Mouse (Mus musculus) lung, embryonic 14.5 days (tissue): ENCODE results near the gene Snx9. TPM values are rescaled to one million over a fixed set of nuclear protein-coding genes. Genes with fewer than 3 reads are reported as not detected.

Experiments used
- ATAC-seq: fragments of 200-750 bp; cut with Nextera tagmentation; 2 replicates; pipeline ENCODE4 v1.8.0; 2017; ENCODE audit warnings: mild to moderate bottlenecking, moderate TSS enrichment, moderate library complexity; ENCODE audit not compliant: insufficient read depth
- DNase-seq: peaks from one replicate; pipeline ENCODE4 v3.0.0-alpha.2; 2015
- H3K27ac ChIP-seq: fragments of 300-500 bp; sonication (generic); 2 replicates; pipeline ENCODE4 v1.5.1; 2014; ENCODE audit warnings: low read depth, mild to moderate bottlenecking, moderate library complexity
- H3K27me3 ChIP-seq: fragments of 300-500 bp; sonication (generic); 2 replicates; pipeline ENCODE4 v1.6.1; 2014; ENCODE audit warnings: low read length, control low read depth; ENCODE audit not compliant: insufficient read depth
- H3K36me3 ChIP-seq: fragments of 300-500 bp; sonication (generic); 2 replicates; pipeline ENCODE4 v1.6.1; 2014; ENCODE audit warnings: control low read depth; ENCODE audit not compliant: insufficient read depth
- H3K4me1 ChIP-seq: fragments of 300-500 bp; sonication (generic); 2 replicates; pipeline ENCODE4 v1.6.1; 2014; ENCODE audit warnings: antibody characterized with exemption, control low read depth; ENCODE audit not compliant: insufficient read depth
- H3K4me2 ChIP-seq: fragments of 300-500 bp; sonication (generic); 2 replicates; pipeline ENCODE4 v1.6.1; 2014; ENCODE audit warnings: mild to moderate bottlenecking
- H3K4me3 ChIP-seq: fragments of 300-500 bp; sonication (generic); 2 replicates; pipeline ENCODE4 v1.5.1; 2014; ENCODE audit warnings: low read depth, low read length
- H3K9ac ChIP-seq: fragments of 300-500 bp; sonication (generic); 2 replicates; pipeline ENCODE4 v1.6.1; 2014
- H3K9me3 ChIP-seq: fragments of 300-500 bp; sonication (generic); 2 replicates; pipeline ENCODE4 v1.6.1; 2016; ENCODE audit warnings: low read depth, low read length, control low read depth
- CTCF ChIP-seq: IDR thresholded peaks from 2 replicates; pipeline ENCODE4 v1.5.1; 2016; ENCODE audit warnings: antibody characterized with exemption, low read depth
- WGBS: fragments of 180-500 bp; shearing (Covaris S2); extraction: QIAGEN DNeasy Blood & Tissue Kit; methylation state at CpG from one replicate; pipeline ENCODE4 v1.1.7; 2014; 5-methylcytosine and 5-hydroxymethylcytosine counted together
- polyA plus RNA-seq: library from polyadenylated mRNA; unstranded; fragments of >200 nt; fragmentation: Nextera tagmentation; extraction: Ambion mirVana; gene quantifications from 2 replicates; pipeline ENCODE4 v1.2.1, GENCODE M21; 2014

Snx9 gene
- polyA plus RNA-seq, 1 experiment from 2014 or later = 38.8 TPM

GRCm38 (mm10) chr17:5798221-5798801 lies 42.8 kb upstream of the Snx9 start:
- ATAC-seq = no peak
- Histone ChIP-seq H3K36me3 (no peaks in the 10 kb centered on the region), H3K4me2 (0 out of 2 replicates have a peak overlapping the region, but pooled peaks have one; percentile 6), H3K4me1 (0 out of 2 replicates have a peak, but pooled peaks cover 3% of the 10 kb centered on the region), H3K9ac (no peak overlapping the region), H3K4me3 (no peak overlapping the region), H3K27me3 (no peaks in the 10 kb centered on the region), H3K9me3 (no peaks in the 10 kb centered on the region), H3K27ac (no peak overlapping the region)
- peak; percentile 52 for DNase-seq
- no peak for TF ChIP-seq CTCF
- WGBS = 43% methylated on average over 13 of the region's 13 CpGs

- Histone ChIP-seq H3K27ac (no peak overlapping the region), H3K9ac (no peak overlapping the region), H3K36me3 (no peaks in the 10 kb centered on the region), H3K9me3 (no peaks in the 10 kb centered on the region), H3K4me3 (no peak overlapping the region), H3K4me1 (0 out of 2 replicates have a peak, but pooled peaks cover 3% of the 10 kb centered on the region), H3K27me3 (no peaks in the 10 kb centered on the region), H3K4me2 (no peak overlapping the region)
- DNase-seq (no peak), ATAC-seq (no peak)
- 71% methylated on average over 5 of the region's 5 CpGs for WGBS
- TF ChIP-seq CTCF = no peak
Measured at GRCm38 (mm10) chr17:5798900-5799299, 42.2 kb upstream of the Snx9 start.

GRCm38 (mm10) chr17:5799396-5800021 lies 41.6 kb upstream of the Snx9 start:
- Histone ChIP-seq H3K4me1 (0 out of 2 replicates have a peak, but pooled peaks cover 3% of the 10 kb centered on the region), H3K27ac (no peak overlapping the region), H3K36me3 (no peaks in the 10 kb centered on the region), H3K9me3 (no peaks in the 10 kb centered on the region), H3K4me2 (no peak overlapping the region), H3K4me3 (no peak overlapping the region), H3K27me3 (no peaks in the 10 kb centered on the region), H3K9ac (no peak overlapping the region)
- DNase-seq (no peak), ATAC-seq (no peak)
- no peak for TF ChIP-seq CTCF
- 64% methylated on average over 17 of the region's 17 CpGs for WGBS

GRCm38 (mm10) chr17:5800254-5800653 lies 40.9 kb upstream of the Snx9 start:
- Histone ChIP-seq H3K9ac (no peak overlapping the region), H3K4me1 (peaks cover 3% of the 10 kb centered on the region; the same call in 1 of the 2 replicates), H3K9me3 (no peaks in the 10 kb centered on the region), H3K4me2 (no peak overlapping the region), H3K27ac (no peak overlapping the region), H3K27me3 (no peaks in the 10 kb centered on the region), H3K36me3 (no peaks in the 10 kb centered on the region), H3K4me3 (no peak overlapping the region)
- ATAC-seq (no peak), DNase-seq (no peak)
- WGBS = 78% methylated on average over 2 of the region's 2 CpGs
- no peak for TF ChIP-seq CTCF

- Histone ChIP-seq H3K27ac (no peak overlapping the region), H3K9ac (no peak overlapping the region), H3K4me1 (peaks cover 3% of the 10 kb centered on the region; the same call in 1 of the 2 replicates), H3K9me3 (no peaks in the 10 kb centered on the region), H3K4me2 (no peak overlapping the region), H3K36me3 (no peaks in the 10 kb centered on the region), H3K27me3 (no peaks in the 10 kb centered on the region), H3K4me3 (no peak overlapping the region)
- TF ChIP-seq CTCF = peak; percentile 10; the same call in 1 of the 2 replicates
- WGBS = 58% methylated on average over 7 of the region's 7 CpGs
- ATAC-seq (no peak), DNase-seq (no peak)
Measured at GRCm38 (mm10) chr17:5800824-5801560, 40.1 kb upstream of the Snx9 start.

GRCm38 (mm10) chr17:5801761-5802655 lies 39.1 kb upstream of the Snx9 start:
- DNase-seq = peak; percentile 18
- no peak for TF ChIP-seq CTCF
- Histone ChIP-seq H3K27ac (no peak overlapping the region), H3K4me1 (peaks cover 3% of the 10 kb centered on the region; the same call in 1 of the 2 replicates), H3K4me2 (no peak overlapping the region), H3K9me3 (no peaks in the 10 kb centered on the region), H3K4me3 (no peak overlapping the region), H3K27me3 (no peaks in the 10 kb centered on the region), H3K36me3 (no peaks in the 10 kb centered on the region), H3K9ac (no peak overlapping the region)
- WGBS = 42% methylated on average over 17 of the region's 17 CpGs
- ATAC-seq = no peak

- Histone ChIP-seq H3K9ac (no peak overlapping the region), H3K4me2 (no peak overlapping the region), H3K4me1 (peaks cover 6% of the 10 kb centered on the region; the same call in 1 of the 2 replicates), H3K9me3 (no peaks in the 10 kb centered on the region), H3K27ac (no peak overlapping the region), H3K4me3 (no peak overlapping the region), H3K36me3 (no peaks in the 10 kb centered on the region), H3K27me3 (no peaks in the 10 kb centered on the region)
- DNase-seq = no peak
- ATAC-seq = no peak
- TF ChIP-seq CTCF = no peak
- WGBS = 72% methylated on average over 5 of the region's 5 CpGs
Measured at GRCm38 (mm10) chr17:5802656-5802955, 38.5 kb upstream of the Snx9 start.
